Mouse (Mus musculus) heart, embryonic 11.5 days (tissue): ENCODE measurements around the gene Ints13. TPM values are rescaled to one million over a fixed set of nuclear protein-coding genes. Genes with fewer than 3 reads are reported as not detected.

Experiments used
- ATAC-seq: fragments of 200-750 bp; cut with Nextera tagmentation; replicated peaks from 2 replicates; pipeline ENCODE4 v1.8.0; 2017; ENCODE audit warnings: moderate library complexity; ENCODE audit not compliant: insufficient number of reproducible peaks, low FRiP score, low TSS enrichment
- H3K27ac ChIP-seq: fragments of 300-500 bp; sonication (generic); 2 replicates; pipeline ENCODE4 v1.5.1; 2014; ENCODE audit warnings: mild to moderate bottlenecking, low read depth, low read length
- H3K27me3 ChIP-seq: fragments of 300-500 bp; sonication (generic); 2 replicates; pipeline ENCODE4 v1.6.1; 2014; ENCODE audit warnings: mild to moderate bottlenecking, low read length, mixed read lengths; ENCODE audit not compliant: control insufficient read depth, insufficient read depth
- H3K36me3 ChIP-seq: fragments of 300-500 bp; sonication (generic); 2 replicates; pipeline ENCODE4 v1.6.1; 2014; ENCODE audit warnings: mild to moderate bottlenecking, low read length, moderate library complexity, mixed read lengths; ENCODE audit not compliant: control insufficient read depth, insufficient read depth
- H3K4me1 ChIP-seq: fragments of 300-500 bp; sonication (generic); 2 replicates; pipeline ENCODE4 v1.6.1; 2014; ENCODE audit warnings: low read length; ENCODE audit not compliant: control insufficient read depth, insufficient read depth
- H3K4me2 ChIP-seq: fragments of 300-500 bp; sonication (generic); 2 replicates; pipeline ENCODE4 v1.6.1; 2014; ENCODE audit warnings: mild to moderate bottlenecking, moderate library complexity
- H3K4me3 ChIP-seq: fragments of 300-500 bp; sonication (generic); 2 replicates; pipeline ENCODE4 v1.5.1; 2014; ENCODE audit warnings: low read depth, low read length
- H3K9ac ChIP-seq: fragments of 300-500 bp; sonication (generic); 2 replicates; pipeline ENCODE4 v1.6.1; 2014; ENCODE audit warnings: mild to moderate bottlenecking, low read depth, low read length, moderate library complexity
- H3K9me3 ChIP-seq: fragments of 300-500 bp; sonication (generic); replicated peaks from 2 replicates; pipeline ENCODE4 v1.6.1; 2016; ENCODE audit warnings: low read length; ENCODE audit not compliant: control insufficient read depth
- WGBS: fragments of 180-500 bp; shearing (Covaris S2); extraction: QIAGEN DNeasy Blood & Tissue Kit; methylation state at CpG from one replicate; pipeline ENCODE4 v1.1.7; 2014; ENCODE audit not compliant: insufficient replicate concordance; 5-methylcytosine and 5-hydroxymethylcytosine counted together
- polyA plus RNA-seq: library from polyadenylated mRNA; unstranded; fragments of >200 nt; fragmentation: Nextera tagmentation; extraction: Ambion mirVana; gene quantifications from 2 replicates; pipeline ENCODE4 v1.2.1, GENCODE M21; 2014

Ints13 gene
- polyA plus RNA-seq, result 51.8 and 56.3 TPM in 2 replicates

GRCm38 (mm10) chr6:146577310-146578109 is at the start of gene Ints13:
Gene Ints13 (minus strand): TSS chr6:146577835.
- Histone ChIP-seq H3K27me3 (no peaks in the 10 kb centered on the region), H3K9me3 (no peaks in the 10 kb centered on the region), H3K4me3 (peak within 1 kb of the TSS; percentile 86), H3K4me1 (peaks cover 20% of the 10 kb centered on the region), H3K27ac (peak within 1 kb of the TSS; percentile 98), H3K4me2 (peak within 1 kb of the TSS; percentile 83), H3K9ac (peak within 1 kb of the TSS; percentile 94), H3K36me3 (no peaks in the 10 kb centered on the region)
- ATAC-seq, result peak; percentile 96
- WGBS, result under 1% methylated on average over 77 of the region's 77 CpGs

DNA sequence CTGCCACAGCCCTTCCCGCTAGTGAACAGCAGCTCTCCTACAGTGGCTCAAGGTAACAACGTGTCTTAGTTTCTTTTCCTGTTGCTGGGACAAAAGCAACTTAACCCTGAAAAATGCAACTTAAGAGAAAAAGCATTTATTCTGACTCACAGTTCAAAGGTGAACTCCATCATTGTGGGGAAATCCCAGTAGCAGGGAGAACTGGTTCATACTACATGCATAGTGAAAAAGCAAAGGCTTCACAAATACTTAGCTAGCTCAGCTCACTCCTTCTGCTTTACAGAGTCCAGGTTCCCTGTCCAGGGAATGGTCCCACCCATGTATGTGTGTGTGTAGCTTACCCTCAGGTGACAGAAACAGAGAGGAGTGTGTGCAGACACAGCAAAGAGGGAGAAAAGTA is 39.0 kb upstream of the Ints13 start:
- no peaks in the 10 kb centered on the region for H3K9me3 ChIP-seq
- peaks cover 43% of the 10 kb centered on the region for H3K36me3 ChIP-seq
- no peak overlapping the region for H3K4me3 ChIP-seq
- H3K4me2 ChIP-seq, result no peak overlapping the region
- H3K27me3 ChIP-seq, result no peaks in the 10 kb centered on the region
- no peak overlapping the region for H3K27ac ChIP-seq
- H3K4me1 ChIP-seq, result peaks cover under 1% of the 10 kb centered on the region; the same call in 1 of the 2 replicates
- 85% methylated on average over 2 of the region's 2 CpGs for WGBS
- H3K9ac ChIP-seq, result no peak overlapping the region
- ATAC-seq, result no peak

- H3K4me3 ChIP-seq, result no peak overlapping the region
- ATAC-seq, result no peak
- 92% methylated on average over 8 of the region's 8 CpGs for WGBS
- peaks cover 43% of the 10 kb centered on the region for H3K36me3 ChIP-seq
- no peaks in the 10 kb centered on the region for H3K9me3 ChIP-seq
- no peak overlapping the region for H3K27ac ChIP-seq
- no peaks in the 10 kb centered on the region for H3K4me1 ChIP-seq
- H3K27me3 ChIP-seq, result no peaks in the 10 kb centered on the region
- H3K9ac ChIP-seq, result no peak overlapping the region
- no peak overlapping the region for H3K4me2 ChIP-seq
Observed at GRCm38 (mm10) chr6:146615891-146616290, 38.3 kb upstream of the Ints13 start.

DNA sequence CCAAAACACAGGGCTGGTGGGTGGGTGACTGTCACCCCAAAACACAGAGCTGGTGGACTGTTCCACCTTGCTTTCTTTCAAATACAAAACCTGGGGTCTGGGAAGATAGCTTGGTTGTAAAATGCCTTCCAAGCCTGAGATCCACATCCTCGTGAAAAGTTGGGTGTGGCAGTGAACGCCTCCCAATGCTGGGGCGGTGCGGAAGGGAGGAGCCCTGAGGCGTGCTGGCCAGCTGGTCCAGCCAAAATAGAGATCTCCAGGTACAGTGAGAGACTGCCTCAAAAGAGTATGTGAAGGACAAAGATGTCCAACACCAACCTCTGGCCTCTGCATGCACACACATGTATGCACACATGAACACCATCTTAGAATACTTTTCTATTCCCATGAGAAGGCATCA is 36.9 kb upstream of the Ints13 start:
- Histone ChIP-seq H3K4me1 (no peaks in the 10 kb centered on the region), H3K4me2 (no peak overlapping the region), H3K36me3 (peaks cover 50% of the 10 kb centered on the region), H3K4me3 (no peak overlapping the region), H3K9me3 (no peaks in the 10 kb centered on the region), H3K27ac (no peak overlapping the region), H3K27me3 (no peaks in the 10 kb centered on the region), H3K9ac (no peak overlapping the region)
- 90% methylated on average over 5 of the region's 5 CpGs for WGBS
- no peak for ATAC-seq

GRCm38 (mm10) chr6:146613907-146614306 is 36.3 kb upstream of the Ints13 start:
- Histone ChIP-seq H3K4me3 (no peak overlapping the region), H3K9me3 (no peaks in the 10 kb centered on the region), H3K4me2 (no peak overlapping the region), H3K27me3 (no peaks in the 10 kb centered on the region), H3K27ac (no peak overlapping the region), H3K4me1 (no peaks in the 10 kb centered on the region), H3K9ac (no peak overlapping the region), H3K36me3 (peaks cover 51% of the 10 kb centered on the region)
- ATAC-seq, result no peak
- 89% methylated on average over 5 of the region's 5 CpGs for whole genome bisulfite sequencing

- Histone ChIP-seq H3K27ac (no peak overlapping the region), H3K4me2 (no peak overlapping the region), H3K9ac (no peak overlapping the region), H3K4me3 (no peak overlapping the region), H3K27me3 (no peaks in the 10 kb centered on the region), H3K36me3 (peaks cover 42% of the 10 kb centered on the region), H3K9me3 (no peaks in the 10 kb centered on the region), H3K4me1 (no peaks in the 10 kb centered on the region)
- ATAC-seq, result no peak
- WGBS, result 89% methylated on average over 5 of the region's 5 CpGs
Observed at GRCm38 (mm10) chr6:146612736-146613135, 35.1 kb upstream of the Ints13 start.

DNA sequence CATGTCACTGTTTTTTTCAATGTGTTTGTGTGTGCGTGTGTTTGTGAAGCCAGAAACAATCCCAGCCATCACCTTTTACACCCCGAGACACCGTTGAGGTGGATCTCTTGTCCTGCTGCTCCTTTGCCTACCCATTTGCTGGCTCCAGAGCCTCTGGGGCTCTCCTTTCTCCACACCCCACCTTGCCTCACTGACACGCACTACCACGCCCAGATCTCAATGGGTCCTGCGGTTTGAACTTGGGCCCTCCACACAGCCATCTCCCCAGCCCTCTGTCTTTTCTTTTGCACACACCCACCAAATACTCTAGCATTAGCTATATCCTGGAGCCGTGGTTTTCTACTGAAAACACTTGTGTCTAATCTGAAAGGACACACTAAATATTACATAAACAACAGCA is 34.3 kb upstream of the Ints13 start:
- H3K27me3 ChIP-seq, result no peaks in the 10 kb centered on the region
- H3K27ac ChIP-seq, result no peak overlapping the region
- 80% methylated on average over 7 of the region's 7 CpGs for WGBS
- no peak overlapping the region for H3K4me3 ChIP-seq
- H3K4me1 ChIP-seq, result no peaks in the 10 kb centered on the region
- no peak for ATAC-seq
- no peak overlapping the region for H3K4me2 ChIP-seq
- H3K36me3 ChIP-seq, result peaks cover 37% of the 10 kb centered on the region
- no peak overlapping the region for H3K9ac ChIP-seq
- H3K9me3 ChIP-seq, result no peaks in the 10 kb centered on the region

- Histone ChIP-seq H3K4me1 (no peaks in the 10 kb centered on the region), H3K9me3 (no peaks in the 10 kb centered on the region), H3K4me2 (no peak overlapping the region), H3K27me3 (no peaks in the 10 kb centered on the region), H3K9ac (no peak overlapping the region), H3K27ac (no peak overlapping the region), H3K36me3 (peaks cover 34% of the 10 kb centered on the region), H3K4me3 (no peak overlapping the region)
- ATAC-seq, result 0 out of 2 replicates have a peak, but pooled peaks have one; percentile 42
- WGBS, result 81% methylated on average over 6 of the region's 6 CpGs
Observed at GRCm38 (mm10) chr6:146611385-146611784, 33.8 kb upstream of the Ints13 start.

DNA sequence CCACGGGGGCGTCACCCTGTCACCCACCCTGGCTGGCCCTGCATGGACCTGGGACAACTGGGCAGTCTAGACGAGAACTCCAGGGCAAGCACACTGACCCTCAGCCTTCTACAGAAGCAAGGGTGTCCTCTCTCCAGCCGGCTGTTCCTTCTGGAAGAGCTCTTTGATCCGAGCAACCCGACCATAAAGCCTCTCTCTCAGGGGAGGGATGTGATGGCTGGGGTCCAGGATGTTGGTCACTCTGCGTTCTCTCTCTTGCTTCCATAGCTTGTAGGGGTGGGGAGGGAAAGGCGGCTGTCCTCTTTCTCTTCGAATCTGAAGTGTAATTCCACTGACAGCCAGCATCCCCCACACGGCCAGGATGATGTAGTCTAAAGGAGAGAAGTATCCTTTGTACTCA is 26.0 kb upstream of the Ints13 start:
- H3K9ac ChIP-seq, result no peak overlapping the region
- 85% methylated on average over 10 of the region's 10 CpGs for WGBS
- H3K27ac ChIP-seq, result no peak overlapping the region
- no peak overlapping the region for H3K4me2 ChIP-seq
- no peaks in the 10 kb centered on the region for H3K27me3 ChIP-seq
- H3K9me3 ChIP-seq, result no peaks in the 10 kb centered on the region
- no peaks in the 10 kb centered on the region for H3K4me1 ChIP-seq
- H3K4me3 ChIP-seq, result no peak overlapping the region
- ATAC-seq, result no peak
- H3K36me3 ChIP-seq, result peaks cover 32% of the 10 kb centered on the region
